Mouse (Mus musculus): ENCODE measurements around the gene Snrnp27. TPM values are rescaled to one million over a fixed set of nuclear protein-coding genes. Genes with fewer than 3 reads are reported as not detected.

Snrnp27 gene
- polyA plus RNA-seq, 1 experiment from 2014 or later, result 122 TPM

GRCm38 (mm10) chr6:86636495-86636894 lies 47.8 kb downstream of the Snrnp27 start:
- 68% methylated on average over 2 of the region's 2 CpGs for WGBS
- no peak for ATAC-seq (ENCODE audit: low FRiP score)
- no peak overlapping the region for H3K4me3 ChIP-seq

GRCm38 (mm10) chr6:86630141-86630540 lies 54.2 kb downstream of the Snrnp27 start:
- ATAC-seq (ENCODE audit: low FRiP score), result no peak

More at GRCm38 (mm10) chr6:86636495-86636894, 47.8 kb downstream of the Snrnp27 start:
- Histone ChIP-seq H3K9me3 (no peaks in the 10 kb centered on the region), H3K4me2 (no peak overlapping the region), H3K9ac (no peak overlapping the region), H3K36me3 (no peaks in the 10 kb centered on the region), H3K27ac (no peak overlapping the region), H3K27me3 (no peaks in the 10 kb centered on the region), H3K4me1 (replicated peaks) (no peaks in the 10 kb centered on the region)

GRCm38 (mm10) chr6:86627946-86628345 lies 56.4 kb downstream of the Snrnp27 start, which contains the start of gene Asprv1:
Asprv1 (plus strand) TSS chr6:86628164.
- H3K9me3 ChIP-seq, result no peaks in the 10 kb centered on the region
- no peak for ATAC-seq (ENCODE audit: low FRiP score)
- no peak within 1 kb of the TSS for H3K4me3 ChIP-seq
- WGBS, result 51% methylated on average over 10 of the region's 10 CpGs
- H3K36me3 ChIP-seq, result no peaks in the 10 kb centered on the region
- H3K27me3 ChIP-seq, result no peaks in the 10 kb centered on the region
- H3K27ac ChIP-seq, result no peak within 1 kb of the TSS
- H3K4me1 ChIP-seq (replicated peaks), result no peaks in the 10 kb centered on the region
- H3K9ac ChIP-seq, result no peak within 1 kb of the TSS
- no peak within 1 kb of the TSS for H3K4me2 ChIP-seq

More at GRCm38 (mm10) chr6:86630141-86630540, 54.2 kb downstream of the Snrnp27 start:
- H3K4me2 ChIP-seq, result no peak overlapping the region
- WGBS, result 64% methylated on average over 3 of the region's 3 CpGs
- no peaks in the 10 kb centered on the region for H3K4me1 ChIP-seq (replicated peaks)
- no peak overlapping the region for H3K27ac ChIP-seq
- H3K36me3 ChIP-seq, result no peaks in the 10 kb centered on the region
- no peak overlapping the region for H3K4me3 ChIP-seq
- no peaks in the 10 kb centered on the region for H3K27me3 ChIP-seq
- H3K9ac ChIP-seq, result no peak overlapping the region
- H3K9me3 ChIP-seq, result no peaks in the 10 kb centered on the region

Other genes with a start within 250 kb of the Snrnp27 start
- 25.7 and 28.0 TPM in 2 replicates for gene C87436, start 246.1 kb downstream of the Snrnp27 start, polyA plus RNA-seq (2015; fragmentation: Nextera tagmentation; extraction: Ambion mirVana)
- 268 and 333 TPM in 2 replicates for gene Pcbp1, start 158.2 kb downstream of the Snrnp27 start, polyA plus RNA-seq (2015; fragmentation: Nextera tagmentation; extraction: Ambion mirVana)
- gene Asprv1, start 56.4 kb downstream of the Snrnp27 start, polyA plus RNA-seq (2015; fragmentation: Nextera tagmentation; extraction: Ambion mirVana), result 0.74 and 0.81 TPM in 2 replicates
- gene Mxd1, start 15.4 kb downstream of the Snrnp27 start, polyA plus RNA-seq (2015; fragmentation: Nextera tagmentation; extraction: Ambion mirVana), result 23.3 and 24.9 TPM in 2 replicates
- gene Gmcl1, start 48.9 kb upstream of the Snrnp27 start, polyA plus RNA-seq (2015; fragmentation: Nextera tagmentation; extraction: Ambion mirVana), result 39.7 and 44.2 TPM in 2 replicates
- 5.3 and 6.2 TPM in 2 replicates for gene Anxa4, start 109.1 kb upstream of the Snrnp27 start, polyA plus RNA-seq (2015; fragmentation: Nextera tagmentation; extraction: Ambion mirVana)
- 34.5 and 36.5 TPM in 2 replicates for gene Aak1, start 165.0 kb upstream of the Snrnp27 start, polyA plus RNA-seq (2015; fragmentation: Nextera tagmentation; extraction: Ambion mirVana)